Mouse (Mus musculus): ENCODE results near the gene Pheta2. TPM values are rescaled to one million over a fixed set of nuclear protein-coding genes. Genes with fewer than 3 reads are reported as not detected.
A peak's percentile ranks its signal among the peaks of the same experiment; 100 is the strongest.

Pheta2 gene
- polyA plus RNA-seq, 1 experiment from 2014 or later: 13.8 TPM

DNA sequence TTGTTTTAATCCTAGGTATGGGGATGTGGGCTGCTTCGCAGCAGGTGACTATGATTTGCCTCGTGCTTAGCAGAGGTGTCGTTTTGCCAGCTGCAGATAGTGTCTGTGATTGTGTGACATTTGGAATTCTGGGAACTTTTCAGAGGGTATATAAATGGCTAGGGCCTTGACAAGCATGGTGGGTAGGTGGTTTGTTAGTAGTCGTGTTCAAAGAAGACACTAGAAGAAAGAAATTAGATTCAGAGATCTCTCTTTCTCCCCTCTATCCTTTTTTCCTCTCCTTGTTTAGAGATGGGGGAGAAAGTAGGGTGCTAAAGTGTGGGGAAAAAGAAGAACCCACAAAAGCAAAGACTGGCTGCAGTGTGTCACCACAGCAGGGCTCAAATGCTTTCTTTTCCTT, 29.4 kb downstream of the Pheta2 start:
- no peak overlapping the region for H3K4me3 ChIP-seq (ENCODE audit: low read depth, low read length)
- DNase-seq (no peak), ATAC-seq (ENCODE audit: insufficient read depth) (no peak)
- no peaks in the 10 kb centered on the region for H3K27me3 ChIP-seq (ENCODE audit: insufficient read depth, low read length)
- H3K36me3 ChIP-seq (ENCODE audit: insufficient read depth): no peaks in the 10 kb centered on the region
- H3K9me3 ChIP-seq (ENCODE audit: low read depth, low read length): no peaks in the 10 kb centered on the region
- H3K4me1 ChIP-seq (ENCODE audit: insufficient read depth): no peaks in the 10 kb centered on the region
- no peak overlapping the region for H3K4me2 ChIP-seq
- H3K27ac ChIP-seq (ENCODE audit: low read depth): no peak overlapping the region
- WGBS: 76% methylated on average over 4 of the region's 4 CpGs
- H3K9ac ChIP-seq: no peak overlapping the region
- no peak for TF ChIP-seq CTCF (IDR thresholded peaks at IDR 0.05; ENCODE audit: low read depth)

DNA sequence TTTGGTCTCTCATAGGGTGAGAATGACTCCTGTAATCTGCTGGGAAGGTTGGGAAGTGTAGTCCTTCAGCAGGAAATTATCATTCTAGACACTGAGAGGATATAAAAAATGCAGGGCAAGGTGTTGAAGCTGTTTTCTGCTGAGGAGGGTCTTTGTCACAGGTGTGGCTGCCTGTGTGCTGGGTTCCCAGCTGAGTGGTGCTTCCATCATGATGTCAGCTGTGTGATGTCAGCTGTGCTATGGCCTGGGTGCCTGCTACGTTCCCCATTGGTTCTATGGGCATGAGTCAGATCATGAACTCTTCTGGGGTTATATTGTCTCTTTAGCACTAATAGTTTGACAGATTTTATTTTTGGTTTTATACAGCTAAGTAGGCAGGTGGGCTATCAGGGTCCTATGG, 30.1 kb downstream of the Pheta2 start:
- Histone ChIP-seq H3K9ac (no peak overlapping the region), H3K4me2 (no peak overlapping the region), H3K27me3 (ENCODE audit: insufficient read depth, low read length) (no peaks in the 10 kb centered on the region), H3K4me3 (ENCODE audit: low read depth, low read length) (no peak overlapping the region), H3K36me3 (ENCODE audit: insufficient read depth) (no peaks in the 10 kb centered on the region; the same call in 1 of the 2 replicates), H3K4me1 (ENCODE audit: insufficient read depth) (no peaks in the 10 kb centered on the region), H3K27ac (ENCODE audit: low read depth) (no peak overlapping the region), H3K9me3 (ENCODE audit: low read depth, low read length) (no peaks in the 10 kb centered on the region)
- no peak for TF ChIP-seq CTCF (IDR thresholded peaks at IDR 0.05; ENCODE audit: low read depth)
- DNase-seq (no peak), ATAC-seq (ENCODE audit: insufficient read depth) (no peak)
- 72% methylated on average over 1 of the region's 1 CpGs for WGBS

DNA sequence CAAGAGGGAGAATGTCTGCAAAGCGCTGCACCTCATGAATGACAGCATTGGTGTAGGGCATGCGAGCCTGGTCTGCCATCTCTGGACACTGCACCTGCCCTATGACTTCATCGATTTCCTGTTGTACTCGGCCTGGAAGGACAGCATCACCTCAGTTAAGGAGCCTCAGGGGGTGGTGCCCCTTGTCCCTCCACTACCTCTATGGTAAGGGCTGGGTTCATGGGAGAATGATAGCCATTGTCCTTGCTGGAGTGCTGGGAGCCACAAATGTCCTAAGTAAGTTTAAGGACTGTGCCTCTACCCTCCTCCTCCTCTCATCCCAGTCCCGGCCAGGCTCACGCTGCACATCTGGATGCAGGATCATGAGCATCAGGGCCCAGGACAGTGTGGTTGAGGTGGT, 33.7 kb downstream of the Pheta2 start:
- ATAC-seq (ENCODE audit: insufficient read depth): no peak
- 87% methylated on average over 6 of the region's 6 CpGs for WGBS
- no peaks in the 10 kb centered on the region for H3K9me3 ChIP-seq (ENCODE audit: low read depth, low read length)

DNA sequence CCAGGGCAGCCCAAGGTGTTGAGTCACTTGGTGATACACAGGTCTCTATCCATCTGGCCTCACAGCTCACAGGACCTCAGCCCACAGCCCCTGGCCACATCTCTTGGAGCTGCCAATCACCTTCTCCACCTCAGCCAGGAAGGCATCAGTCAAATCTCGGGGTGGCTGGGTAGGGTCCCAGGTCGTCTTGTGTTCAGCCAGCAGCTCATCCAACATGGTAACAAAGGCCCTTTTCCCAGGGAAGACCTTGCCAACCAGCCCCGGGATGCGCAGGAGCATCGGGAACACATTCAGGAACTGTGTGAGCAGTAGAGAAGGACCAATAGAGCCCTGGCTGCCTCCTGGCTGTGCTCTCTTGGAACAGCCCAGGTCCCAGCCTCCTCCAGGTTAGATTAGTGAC, 34.2 kb downstream of the Pheta2 start:
- 89% methylated on average over 5 of the region's 5 CpGs for WGBS
- DNase-seq: no peak
- H3K27ac ChIP-seq (ENCODE audit: low read depth): no peak overlapping the region
- no peak overlapping the region for H3K4me2 ChIP-seq
- no peak for TF ChIP-seq CTCF (IDR thresholded peaks at IDR 0.05; ENCODE audit: low read depth)
- no peaks in the 10 kb centered on the region for H3K9me3 ChIP-seq (ENCODE audit: low read depth, low read length)
- no peaks in the 10 kb centered on the region for H3K4me1 ChIP-seq (ENCODE audit: insufficient read depth)
- H3K36me3 ChIP-seq (ENCODE audit: insufficient read depth): no peaks in the 10 kb centered on the region; the same call in 1 of the 2 replicates
- H3K27me3 ChIP-seq (ENCODE audit: insufficient read depth, low read length): no peaks in the 10 kb centered on the region
- no peak overlapping the region for H3K9ac ChIP-seq
- no peak for ATAC-seq (ENCODE audit: insufficient read depth)
- H3K4me3 ChIP-seq (ENCODE audit: low read depth, low read length): no peak overlapping the region

More for the DNA sequence above, 33.7 kb downstream of the Pheta2 start:
- no peaks in the 10 kb centered on the region for H3K4me1 ChIP-seq (ENCODE audit: insufficient read depth)
- H3K4me3 ChIP-seq (ENCODE audit: low read depth, low read length): no peak overlapping the region
- no peaks in the 10 kb centered on the region; the same call in 1 of the 2 replicates for H3K36me3 ChIP-seq (ENCODE audit: insufficient read depth)
- DNase-seq: no peak
- TF ChIP-seq CTCF (IDR thresholded peaks at IDR 0.05; ENCODE audit: low read depth): no peak
- H3K4me2 ChIP-seq: no peak overlapping the region
- no peak overlapping the region for H3K9ac ChIP-seq
- H3K27me3 ChIP-seq (ENCODE audit: insufficient read depth, low read length): no peaks in the 10 kb centered on the region
- H3K27ac ChIP-seq (ENCODE audit: low read depth): no peak overlapping the region

DNA sequence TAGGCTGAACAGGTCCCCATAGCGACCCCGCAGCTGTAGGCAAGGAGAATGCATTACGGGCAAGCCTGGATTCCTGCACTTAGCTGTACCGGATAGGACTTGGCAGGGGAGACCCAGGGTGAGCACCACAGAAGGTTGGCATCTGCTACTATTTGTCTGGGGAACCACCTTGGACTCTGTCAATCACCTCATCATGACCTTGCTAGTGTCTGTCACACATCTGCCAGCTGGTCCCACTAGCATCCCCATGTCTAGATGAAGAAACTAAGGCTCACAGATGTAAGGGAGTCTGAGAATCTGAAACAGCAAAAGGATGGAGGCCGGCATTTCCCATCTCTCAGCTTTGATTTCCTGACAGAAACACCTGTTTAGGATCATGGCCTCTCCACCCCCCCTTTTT, 35.7 kb downstream of the Pheta2 start:
- Histone ChIP-seq H3K4me1 (ENCODE audit: insufficient read depth) (peaks cover 3% of the 10 kb centered on the region; the same call in 1 of the 2 replicates), H3K4me2 (no peak overlapping the region), H3K9ac (no peak overlapping the region), H3K27ac (ENCODE audit: low read depth) (no peak overlapping the region), H3K4me3 (ENCODE audit: low read depth, low read length) (no peak overlapping the region), H3K9me3 (ENCODE audit: low read depth, low read length) (no peaks in the 10 kb centered on the region), H3K36me3 (ENCODE audit: insufficient read depth) (no peaks in the 10 kb centered on the region; the same call in 1 of the 2 replicates), H3K27me3 (ENCODE audit: insufficient read depth, low read length) (no peaks in the 10 kb centered on the region)
- ATAC-seq (ENCODE audit: insufficient read depth) (no peak), DNase-seq (no peak)
- 76% methylated on average over 5 of the region's 5 CpGs for WGBS
- no peak for TF ChIP-seq CTCF (IDR thresholded peaks at IDR 0.05; ENCODE audit: low read depth)

DNA sequence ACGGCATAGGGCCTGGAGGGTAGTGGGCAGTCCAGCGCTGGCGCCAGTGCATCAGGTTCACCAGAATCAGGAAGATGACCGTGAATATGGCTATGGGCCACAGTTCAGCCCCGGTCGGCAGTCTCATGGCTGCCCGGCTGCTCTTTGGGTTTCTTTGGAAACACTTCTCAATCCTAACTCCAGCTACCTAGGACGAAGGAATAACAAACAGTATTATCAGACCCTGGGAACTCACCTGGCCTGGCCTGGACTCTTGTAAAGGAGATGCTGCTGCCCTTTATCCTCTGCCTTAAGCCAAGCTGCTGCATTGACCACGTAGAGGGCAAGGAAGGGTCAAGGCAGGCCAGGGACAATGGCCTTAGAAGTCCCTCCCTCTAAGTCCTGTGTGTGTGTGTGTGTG, 37.1 kb downstream of the Pheta2 start:
- peaks cover 3% of the 10 kb centered on the region; the same call in 1 of the 2 replicates for H3K4me1 ChIP-seq (ENCODE audit: insufficient read depth)
- H3K27me3 ChIP-seq (ENCODE audit: insufficient read depth, low read length): no peaks in the 10 kb centered on the region
- H3K9me3 ChIP-seq (ENCODE audit: low read depth, low read length): no peaks in the 10 kb centered on the region
- no peak for ATAC-seq (ENCODE audit: insufficient read depth)
- no peak for DNase-seq
- no peaks in the 10 kb centered on the region; the same call in 1 of the 2 replicates for H3K36me3 ChIP-seq (ENCODE audit: insufficient read depth)
- no peak overlapping the region for H3K4me3 ChIP-seq (ENCODE audit: low read depth, low read length)
- H3K9ac ChIP-seq: no peak overlapping the region
- no peak for TF ChIP-seq CTCF (IDR thresholded peaks at IDR 0.05; ENCODE audit: low read depth)
- no peak overlapping the region for H3K4me2 ChIP-seq
- H3K27ac ChIP-seq (ENCODE audit: low read depth): no peak overlapping the region
- 80% methylated on average over 9 of the region's 9 CpGs for WGBS

DNA sequence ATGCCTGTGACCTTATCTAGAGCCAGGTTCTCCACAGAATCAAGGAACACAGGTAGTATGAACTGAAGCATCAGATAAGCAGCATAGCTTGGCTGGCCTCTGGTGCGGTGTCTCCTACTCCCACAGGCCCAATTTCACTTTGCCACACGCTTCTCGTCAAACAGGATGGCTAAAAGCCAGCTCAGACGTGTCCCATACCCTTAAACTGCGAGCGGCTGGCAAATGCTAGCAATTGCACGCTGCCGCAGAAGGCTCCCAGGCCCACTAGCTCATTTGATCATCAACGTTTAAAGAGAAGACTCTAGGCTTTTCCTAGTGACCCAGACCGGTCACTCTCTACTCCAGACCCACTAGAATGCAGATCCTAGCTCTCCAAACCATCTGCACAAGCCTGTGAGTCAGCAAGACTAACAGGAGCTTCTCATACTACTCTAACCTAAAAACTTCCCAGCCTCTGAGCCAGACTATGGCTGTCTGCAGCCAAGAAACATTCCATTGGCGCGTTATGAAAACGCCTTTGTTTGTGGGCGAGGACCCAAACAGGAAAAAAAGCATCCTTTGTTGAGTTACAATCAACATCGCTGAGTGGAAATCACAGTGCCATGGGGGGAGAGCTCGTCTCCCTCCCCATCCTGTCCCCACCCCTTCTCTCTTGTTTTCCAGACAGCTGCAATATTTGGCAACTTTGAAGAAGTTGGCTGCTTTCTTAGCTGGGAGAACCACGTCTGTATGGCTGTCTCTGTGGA, 37.8 kb downstream of the Pheta2 start:
- H3K27ac ChIP-seq (ENCODE audit: low read depth): peak overlapping the region; percentile 25

More for the DNA sequence above, 37.8 kb downstream of the Pheta2 start:
- Histone ChIP-seq H3K4me1 (ENCODE audit: insufficient read depth) (peaks cover 3% of the 10 kb centered on the region; the same call in 1 of the 2 replicates), H3K4me3 (ENCODE audit: low read depth, low read length) (no peak overlapping the region), H3K36me3 (ENCODE audit: insufficient read depth) (no peaks in the 10 kb centered on the region; the same call in 1 of the 2 replicates), H3K9me3 (ENCODE audit: low read depth, low read length) (no peaks in the 10 kb centered on the region), H3K27me3 (ENCODE audit: insufficient read depth, low read length) (no peaks in the 10 kb centered on the region), H3K9ac (no peak overlapping the region), H3K4me2 (no peak overlapping the region)
- ATAC-seq (ENCODE audit: insufficient read depth) (no peak), DNase-seq (peak; percentile 75)
- TF ChIP-seq CTCF (IDR thresholded peaks at IDR 0.05; ENCODE audit: low read depth): no peak
- 58% methylated on average over 17 of the region's 17 CpGs for WGBS

All from lung, embryonic 14.5 days (tissue).